Mouse (Mus musculus): ENCODE results near the gene Cbll1. TPM values are rescaled to one million over a fixed set of nuclear protein-coding genes. Genes with fewer than 3 reads are reported as not detected.

The Cbll1 gene
- polyA plus RNA-seq, 1 experiment from 2014 or later, result 13.3 TPM

GRCm38 (mm10) chr12:31456271-31456670 is 43.1 kb downstream of the Cbll1 start:
- Histone ChIP-seq H3K4me1 (ENCODE audit: control insufficient read depth, insufficient read depth, low read depth, low read length) (no peaks in the 10 kb centered on the region), H3K36me3 (ENCODE audit: control insufficient read depth, insufficient read depth, low read length) (no peaks in the 10 kb centered on the region), H3K4me2 (ENCODE audit: low read length) (no peak overlapping the region), H3K27me3 (replicated peaks; ENCODE audit: control insufficient read depth, insufficient read depth, low read length) (no peaks in the 10 kb centered on the region), H3K4me3 (ENCODE audit: low read length) (no peak overlapping the region), H3K9me3 (ENCODE audit: control insufficient read depth, low read length) (no peaks in the 10 kb centered on the region), H3K9ac (ENCODE audit: low read depth, low read length) (no peak overlapping the region), H3K27ac (ENCODE audit: low read depth, low read length) (no peak overlapping the region)
- 89% methylated on average over 9 of the region's 9 CpGs for WGBS
- ATAC-seq, result no peak

- H3K4me2 ChIP-seq (ENCODE audit: low read length), result no peak overlapping the region
- H3K27me3 ChIP-seq (replicated peaks; ENCODE audit: control insufficient read depth, insufficient read depth, low read length), result no peaks in the 10 kb centered on the region
- 96% methylated on average over 3 of the region's 3 CpGs for WGBS
- no peak for ATAC-seq
- H3K36me3 ChIP-seq (ENCODE audit: control insufficient read depth, insufficient read depth, low read length), result no peaks in the 10 kb centered on the region
- H3K9ac ChIP-seq (ENCODE audit: low read depth, low read length), result no peak overlapping the region
- no peaks in the 10 kb centered on the region for H3K9me3 ChIP-seq (ENCODE audit: control insufficient read depth, low read length)
- no peak overlapping the region for H3K27ac ChIP-seq (ENCODE audit: low read depth, low read length)
- no peak overlapping the region for H3K4me3 ChIP-seq (ENCODE audit: low read length)
- no peaks in the 10 kb centered on the region; the same call in 1 of the 2 replicates for H3K4me1 ChIP-seq (ENCODE audit: control insufficient read depth, insufficient read depth, low read depth, low read length)
Measured at GRCm38 (mm10) chr12:31449341-31449740, 50.1 kb downstream of the Cbll1 start.

- 56% methylated on average over 6 of the region's 6 CpGs for WGBS
- H3K4me1 ChIP-seq (ENCODE audit: control insufficient read depth, insufficient read depth, low read depth, low read length), result no peaks in the 10 kb centered on the region; the same call in 1 of the 2 replicates
- no peak overlapping the region for H3K9ac ChIP-seq (ENCODE audit: low read depth, low read length)
- no peak for ATAC-seq
- no peak overlapping the region for H3K4me3 ChIP-seq (ENCODE audit: low read length)
- H3K9me3 ChIP-seq (ENCODE audit: control insufficient read depth, low read length), result no peaks in the 10 kb centered on the region
- H3K36me3 ChIP-seq (ENCODE audit: control insufficient read depth, insufficient read depth, low read length), result no peaks in the 10 kb centered on the region
- no peak overlapping the region for H3K27ac ChIP-seq (ENCODE audit: low read depth, low read length)
- H3K27me3 ChIP-seq (replicated peaks; ENCODE audit: control insufficient read depth, insufficient read depth, low read length), result no peaks in the 10 kb centered on the region
- no peak overlapping the region for H3K4me2 ChIP-seq (ENCODE audit: low read length)
Measured at GRCm38 (mm10) chr12:31444827-31445226, 54.6 kb downstream of the Cbll1 start.

GRCm38 (mm10) chr12:31444131-31444546 is 55.3 kb downstream of the Cbll1 start:
- peak overlapping the region; percentile 60 for H3K4me2 ChIP-seq (ENCODE audit: low read length)
- peak; percentile 85 for ATAC-seq
- WGBS, result 2% methylated on average over 11 of the region's 11 CpGs
- no peak overlapping the region for H3K27ac ChIP-seq (ENCODE audit: low read depth, low read length)
- H3K27me3 ChIP-seq (replicated peaks; ENCODE audit: control insufficient read depth, insufficient read depth, low read length), result no peaks in the 10 kb centered on the region
- H3K36me3 ChIP-seq (ENCODE audit: control insufficient read depth, insufficient read depth, low read length), result no peaks in the 10 kb centered on the region
- no peaks in the 10 kb centered on the region; the same call in 1 of the 2 replicates for H3K4me1 ChIP-seq (ENCODE audit: control insufficient read depth, insufficient read depth, low read depth, low read length)
- H3K4me3 ChIP-seq (ENCODE audit: low read length), result peak overlapping the region; percentile 31
- H3K9me3 ChIP-seq (ENCODE audit: control insufficient read depth, low read length), result no peaks in the 10 kb centered on the region
- 0 out of 2 replicates have a peak overlapping the region, but pooled peaks have one; percentile 24 for H3K9ac ChIP-seq (ENCODE audit: low read depth, low read length)

GRCm38 (mm10) chr12:31439612-31440011 is 59.8 kb downstream of the Cbll1 start:
- Histone ChIP-seq H3K9me3 (ENCODE audit: control insufficient read depth, low read length) (no peaks in the 10 kb centered on the region), H3K27me3 (replicated peaks; ENCODE audit: control insufficient read depth, insufficient read depth, low read length) (no peaks in the 10 kb centered on the region), H3K9ac (ENCODE audit: low read depth, low read length) (no peak overlapping the region), H3K36me3 (ENCODE audit: control insufficient read depth, insufficient read depth, low read length) (no peaks in the 10 kb centered on the region), H3K4me2 (ENCODE audit: low read length) (no peak overlapping the region), H3K4me3 (ENCODE audit: low read length) (no peak overlapping the region), H3K27ac (ENCODE audit: low read depth, low read length) (no peak overlapping the region), H3K4me1 (ENCODE audit: control insufficient read depth, insufficient read depth, low read depth, low read length) (no peaks in the 10 kb centered on the region)
- 90% methylated on average over 2 of the region's 2 CpGs for WGBS
- ATAC-seq, result no peak

GRCm38 (mm10) chr12:31437791-31438190 is 61.6 kb downstream of the Cbll1 start:
- Histone ChIP-seq H3K4me1 (ENCODE audit: control insufficient read depth, insufficient read depth, low read depth, low read length) (no peaks in the 10 kb centered on the region), H3K9me3 (ENCODE audit: control insufficient read depth, low read length) (no peaks in the 10 kb centered on the region), H3K4me2 (ENCODE audit: low read length) (no peak overlapping the region), H3K4me3 (ENCODE audit: low read length) (no peak overlapping the region), H3K36me3 (ENCODE audit: control insufficient read depth, insufficient read depth, low read length) (no peaks in the 10 kb centered on the region), H3K27ac (ENCODE audit: low read depth, low read length) (no peak overlapping the region), H3K9ac (ENCODE audit: low read depth, low read length) (no peak overlapping the region), H3K27me3 (replicated peaks; ENCODE audit: control insufficient read depth, insufficient read depth, low read length) (no peaks in the 10 kb centered on the region)
- WGBS, result 72% methylated on average over 6 of the region's 6 CpGs
- ATAC-seq, result no peak

Other genes starting within 250 kb of the Cbll1 start
- gene Lamb1, start 234.4 kb downstream of the Cbll1 start, polyA plus RNA-seq (2015; fragmentation: Nextera tagmentation; extraction: Ambion mirVana), result 16.9 and 23.7 TPM in 2 replicates
- 122 and 130 TPM in 2 replicates for gene Dld, start 148.2 kb downstream of the Cbll1 start, polyA plus RNA-seq (2015; fragmentation: Nextera tagmentation; extraction: Ambion mirVana)
- gene Slc26a3, start 108.7 kb downstream of the Cbll1 start, polyA plus RNA-seq (2015; fragmentation: Nextera tagmentation; extraction: Ambion mirVana), result 0.09 and 0.11 TPM in 2 replicates
- 0.06 and 0.10 TPM in 2 replicates for gene Slc26a4, start 60.4 kb upstream of the Cbll1 start, polyA plus RNA-seq (2015; fragmentation: Nextera tagmentation; extraction: Ambion mirVana)
- gene Bcap29, start 135.0 kb upstream of the Cbll1 start, polyA plus RNA-seq (2015; fragmentation: Nextera tagmentation; extraction: Ambion mirVana), result 29.6 and 30.0 TPM in 2 replicates
- 6.8 and 7.9 TPM in 2 replicates for gene Dus4l, start 155.2 kb upstream of the Cbll1 start, polyA plus RNA-seq (2015; fragmentation: Nextera tagmentation; extraction: Ambion mirVana)
- 20.7 and 26.4 TPM in 2 replicates for gene Cog5, start 155.3 kb upstream of the Cbll1 start, polyA plus RNA-seq (2015; fragmentation: Nextera tagmentation; extraction: Ambion mirVana)
- 17.6 and 17.7 TPM in 2 replicates for gene Gpr22, start 214.3 kb upstream of the Cbll1 start, polyA plus RNA-seq (2015; fragmentation: Nextera tagmentation; extraction: Ambion mirVana)